Mouse (Mus musculus) lung, embryonic 16.5 days (tissue): ENCODE measurements at regions not wholly inside any gene's neighbourhood (a gene's known extent, or its start where the extent isn't known, plus 50 kb on each side); places are given as distances from the start of the nearest gene placed in this dataset.
A peak's percentile ranks its signal among the peaks of the same experiment; 100 is the strongest.

Source experiments
- ATAC-seq: fragments of 200-750 bp; cut with Nextera tagmentation; 2 replicates; pipeline ENCODE4 v1.8.0; 2017; ENCODE audit warnings: low read depth, mild to moderate bottlenecking, moderate library complexity
- H3K27ac ChIP-seq: fragments of 300-500 bp; sonication (generic); 2 replicates; pipeline ENCODE4 v1.5.1; 2014; ENCODE audit warnings: mild to moderate bottlenecking, control low read depth, low read length
- H3K27me3 ChIP-seq: fragments of 300-500 bp; sonication (generic); 2 replicates; pipeline ENCODE4 v1.6.1; 2014; ENCODE audit warnings: low read depth, low read length, mixed read lengths; ENCODE audit not compliant: control insufficient read depth, insufficient read depth
- H3K36me3 ChIP-seq: fragments of 300-500 bp; sonication (generic); 2 replicates; pipeline ENCODE4 v1.6.1; 2014; ENCODE audit warnings: low read length; ENCODE audit not compliant: control insufficient read depth, insufficient read depth
- H3K4me1 ChIP-seq: fragments of 300-500 bp; sonication (generic); replicated peaks from 2 replicates; pipeline ENCODE4 v1.6.1; 2014; ENCODE audit warnings: low read length, mixed read lengths; ENCODE audit not compliant: control insufficient read depth, insufficient read depth
- H3K4me2 ChIP-seq: fragments of 300-500 bp; sonication (generic); 2 replicates; pipeline ENCODE4 v1.6.1; 2014; ENCODE audit warnings: low read depth, low read length, control low read depth
- H3K4me3 ChIP-seq: fragments of 300-500 bp; sonication (generic); 2 replicates; pipeline ENCODE4 v1.5.1; 2014; ENCODE audit warnings: mild to moderate bottlenecking, low read length, control low read depth
- H3K9ac ChIP-seq: fragments of 300-500 bp; sonication (generic); 2 replicates; pipeline ENCODE4 v1.6.1; 2014; ENCODE audit warnings: low read length, control low read depth
- H3K9me3 ChIP-seq: fragments of 300-500 bp; sonication (generic); 2 replicates; pipeline ENCODE4 v1.6.1; 2016; ENCODE audit warnings: low read length; ENCODE audit not compliant: control insufficient read depth
- WGBS: fragments of 180-500 bp; shearing (Covaris S2); extraction: QIAGEN DNeasy Blood & Tissue Kit; methylation state at CpG from one replicate; pipeline ENCODE4 v1.1.7; 2014; 5-methylcytosine and 5-hydroxymethylcytosine counted together

DNA sequence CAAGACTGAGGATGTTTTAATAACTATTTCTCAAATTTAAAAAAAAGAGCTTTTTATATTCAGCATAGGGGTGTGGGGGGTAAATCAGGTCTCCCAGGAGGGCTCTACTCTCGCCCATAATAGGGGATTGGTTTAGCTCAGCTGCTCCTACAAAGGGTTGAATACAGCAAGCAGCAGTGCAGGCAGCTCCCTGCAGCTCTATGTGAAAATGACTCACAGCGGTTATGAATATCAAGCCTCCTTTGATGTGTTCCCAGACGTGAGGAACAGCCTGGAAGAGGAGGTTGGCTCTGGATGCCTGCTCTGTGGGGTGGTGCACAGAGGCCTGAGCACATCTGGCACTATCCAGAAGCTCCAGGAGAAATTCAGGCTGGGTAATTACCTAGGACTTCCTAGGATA is 192.3 kb downstream of the Dad1 start:
- Histone ChIP-seq H3K9ac (no peak overlapping the region), H3K27ac (no peak overlapping the region), H3K4me1 (peaks cover 6% of the 10 kb centered on the region), H3K27me3 (no peaks in the 10 kb centered on the region), H3K4me3 (no peak overlapping the region), H3K4me2 (no peak overlapping the region), H3K36me3 (no peaks in the 10 kb centered on the region), H3K9me3 (no peaks in the 10 kb centered on the region)
- 40% methylated on average over 3 of the region's 3 CpGs for WGBS
- ATAC-seq: no peak

GRCm38 (mm10) chr14:54059776-54060175 is 194.1 kb downstream of the Dad1 start:
- peak; percentile 77 for ATAC-seq
- Histone ChIP-seq H3K4me2 (no peak overlapping the region), H3K36me3 (no peaks in the 10 kb centered on the region), H3K27ac (no peak overlapping the region), H3K4me3 (no peak overlapping the region), H3K27me3 (no peaks in the 10 kb centered on the region), H3K4me1 (peaks cover 2% of the 10 kb centered on the region), H3K9me3 (no peaks in the 10 kb centered on the region), H3K9ac (no peak overlapping the region)
- 17% methylated on average over 4 of the region's 4 CpGs for WGBS

DNA sequence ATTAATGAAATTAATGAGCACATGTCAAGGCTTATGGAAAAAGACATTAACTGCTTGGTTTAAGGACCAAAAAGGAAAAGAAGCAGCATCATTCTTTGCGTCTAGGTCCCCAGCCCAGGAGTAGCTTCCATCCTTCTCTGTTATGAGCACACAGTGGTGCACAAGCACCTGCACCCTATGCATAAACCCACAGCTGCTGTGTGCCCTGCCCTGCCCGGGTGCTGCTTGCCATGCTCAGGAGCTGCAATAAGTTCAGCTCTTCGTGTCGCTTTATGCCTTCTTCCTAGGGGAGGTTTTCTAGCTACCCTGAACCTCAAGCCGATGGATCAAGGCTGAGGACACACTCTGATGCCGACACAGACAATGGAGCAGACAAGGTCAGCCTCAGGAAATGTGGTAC is 194.8 kb downstream of the Dad1 start:
- no peaks in the 10 kb centered on the region for H3K36me3 ChIP-seq
- no peak overlapping the region for H3K27ac ChIP-seq
- no peak overlapping the region for H3K9ac ChIP-seq
- no peak for ATAC-seq
- no peaks in the 10 kb centered on the region for H3K9me3 ChIP-seq
- WGBS: 77% methylated on average over 6 of the region's 6 CpGs
- H3K4me1 ChIP-seq: no peaks in the 10 kb centered on the region
- no peaks in the 10 kb centered on the region for H3K27me3 ChIP-seq
- no peak overlapping the region for H3K4me3 ChIP-seq
- H3K4me2 ChIP-seq: no peak overlapping the region

GRCm38 (mm10) chr14:54056691-54057090 is 197.2 kb downstream of the Dad1 start:
- no peak overlapping the region for H3K4me3 ChIP-seq
- H3K9ac ChIP-seq: no peak overlapping the region
- H3K36me3 ChIP-seq: no peaks in the 10 kb centered on the region
- no peaks in the 10 kb centered on the region for H3K4me1 ChIP-seq
- no peaks in the 10 kb centered on the region for H3K9me3 ChIP-seq
- 47% methylated on average over 7 of the region's 7 CpGs for WGBS
- ATAC-seq: no peak
- no peaks in the 10 kb centered on the region for H3K27me3 ChIP-seq
- H3K27ac ChIP-seq: no peak overlapping the region
- H3K4me2 ChIP-seq: no peak overlapping the region

- H3K4me1 ChIP-seq: no peaks in the 10 kb centered on the region
- H3K4me3 ChIP-seq: no peak overlapping the region
- ATAC-seq: no peak
- no peaks in the 10 kb centered on the region for H3K9me3 ChIP-seq
- no peak overlapping the region for H3K9ac ChIP-seq
- H3K4me2 ChIP-seq: no peak overlapping the region
- 68% methylated on average over 6 of the region's 6 CpGs for WGBS
- H3K27me3 ChIP-seq: no peaks in the 10 kb centered on the region
- no peak overlapping the region for H3K27ac ChIP-seq
- H3K36me3 ChIP-seq: no peaks in the 10 kb centered on the region
These were observed 198.5 kb downstream of the Dad1 start for GRCm38 (mm10) chr14:54055390-54055789.

DNA sequence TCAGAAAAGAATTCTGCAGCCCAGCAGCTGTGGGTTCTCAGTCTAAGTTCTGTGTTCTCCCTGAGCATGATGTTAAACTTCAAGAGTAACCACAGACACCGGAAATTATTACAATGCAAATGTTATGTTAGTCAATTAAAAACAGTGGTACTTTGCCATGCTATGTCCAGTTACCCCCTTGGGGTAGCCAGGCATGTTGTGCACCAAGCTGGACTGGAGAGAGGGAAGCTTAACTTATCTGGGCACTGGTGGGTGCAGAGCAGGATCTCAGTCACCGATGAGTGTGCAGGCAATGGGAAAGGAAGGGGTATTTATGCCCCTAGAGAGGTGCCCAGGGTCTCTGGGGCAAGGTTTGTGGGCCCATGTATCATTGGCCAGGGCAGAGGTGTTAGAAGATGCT is 211.6 kb downstream of the Dad1 start:
- no peaks in the 10 kb centered on the region for H3K4me1 ChIP-seq
- WGBS: 83% methylated on average over 2 of the region's 2 CpGs

DNA sequence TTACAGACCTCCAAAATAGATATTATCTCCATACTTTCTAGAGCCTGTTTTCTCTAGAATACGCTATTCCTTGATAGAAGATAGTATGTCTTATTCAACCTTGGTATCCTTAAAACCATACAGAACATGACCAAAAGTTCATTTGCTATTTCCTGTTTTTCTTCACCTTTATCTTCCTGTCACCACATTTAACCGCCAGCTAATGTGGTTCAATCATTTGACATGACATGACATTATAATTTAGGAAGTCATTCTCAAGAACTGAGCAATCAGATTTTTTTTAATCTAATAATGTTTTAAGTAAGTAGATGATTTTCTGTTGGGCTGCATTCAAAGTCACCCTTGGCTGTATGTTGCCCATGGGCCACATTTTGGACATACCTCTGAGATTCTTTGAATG is 213.3 kb downstream of the Dad1 start:
- Histone ChIP-seq H3K36me3 (no peaks in the 10 kb centered on the region), H3K4me2 (no peak overlapping the region), H3K27ac (no peak overlapping the region), H3K4me1 (no peaks in the 10 kb centered on the region), H3K4me3 (no peak overlapping the region), H3K9me3 (no peaks in the 10 kb centered on the region), H3K27me3 (no peaks in the 10 kb centered on the region), H3K9ac (no peak overlapping the region)
- 69% methylated on average over 2 of the region's 2 CpGs for WGBS
- no peak for ATAC-seq

More for the DNA sequence above, 211.6 kb downstream of the Dad1 start:
- Histone ChIP-seq H3K9ac (no peak overlapping the region), H3K9me3 (no peaks in the 10 kb centered on the region), H3K4me3 (no peak overlapping the region), H3K27me3 (no peaks in the 10 kb centered on the region), H3K36me3 (no peaks in the 10 kb centered on the region), H3K4me2 (no peak overlapping the region), H3K27ac (no peak overlapping the region)
- no peak for ATAC-seq

GRCm38 (mm10) chr14:54034516-54034915 is 219.4 kb downstream of the Dad1 start:
- H3K9me3 ChIP-seq: no peaks in the 10 kb centered on the region
- H3K4me1 ChIP-seq: no peaks in the 10 kb centered on the region
- H3K4me2 ChIP-seq: no peak overlapping the region
- H3K27me3 ChIP-seq: no peaks in the 10 kb centered on the region
- no peak overlapping the region for H3K4me3 ChIP-seq
- ATAC-seq: no peak
- no peak overlapping the region for H3K9ac ChIP-seq
- 56% methylated on average over 2 of the region's 2 CpGs for WGBS
- no peaks in the 10 kb centered on the region for H3K36me3 ChIP-seq
- no peak overlapping the region for H3K27ac ChIP-seq

DNA sequence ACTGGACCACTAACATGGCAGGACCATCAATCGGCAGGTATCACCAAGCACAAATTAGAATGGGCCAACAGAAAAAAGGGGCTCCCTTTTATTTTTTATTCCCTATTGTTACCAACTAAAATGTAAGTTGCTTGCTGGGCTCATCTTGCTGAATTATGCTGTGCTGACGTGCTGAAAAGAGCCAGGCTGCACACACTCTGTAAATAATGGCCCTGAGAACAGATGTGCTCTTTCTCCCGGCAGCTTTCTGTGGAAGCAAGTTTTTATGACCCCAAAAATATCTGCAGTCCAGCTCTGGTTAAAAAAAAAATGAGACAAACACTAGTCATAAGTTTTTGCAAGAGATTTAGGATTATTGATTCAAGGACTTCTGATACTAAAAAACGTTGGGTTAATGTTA is 230.4 kb downstream of the Dad1 start:
- Histone ChIP-seq H3K4me3 (no peak overlapping the region), H3K27ac (peak overlapping the region; percentile 63), H3K27me3 (no peaks in the 10 kb centered on the region), H3K9ac (no peak overlapping the region), H3K4me1 (no peaks in the 10 kb centered on the region), H3K36me3 (no peaks in the 10 kb centered on the region), H3K4me2 (no peak overlapping the region), H3K9me3 (no peaks in the 10 kb centered on the region)
- peak; percentile 92 for ATAC-seq
- 45% methylated on average over 4 of the region's 4 CpGs for WGBS

- no peak overlapping the region for H3K4me3 ChIP-seq
- no peaks in the 10 kb centered on the region for H3K36me3 ChIP-seq
- no peak overlapping the region for H3K9ac ChIP-seq
- ATAC-seq: no peak
- no peaks in the 10 kb centered on the region for H3K27me3 ChIP-seq
- no peaks in the 10 kb centered on the region for H3K9me3 ChIP-seq
- no peak overlapping the region for H3K27ac ChIP-seq
- H3K4me2 ChIP-seq: no peak overlapping the region
- 87% methylated on average over 6 of the region's 6 CpGs for WGBS
- no peaks in the 10 kb centered on the region for H3K4me1 ChIP-seq
These were observed 232.5 kb downstream of the Dad1 start for GRCm38 (mm10) chr14:54021443-54021842.
